Mouse (Mus musculus) spleen, adult 2 months (tissue): Measurements from ENCODE around the gene Lap3.

Source experiments
- CTCF ChIP-seq: fragments of 200-500 bp; IDR thresholded peaks from 2 replicates; pipeline ENCODE4 v1.5.1; 2011; ENCODE audit warnings: mild to moderate bottlenecking, inconsistent platforms; ENCODE audit not compliant: insufficient read depth, insufficient read length, insufficient replicate concordance; ENCODE audit errors: extremely low read depth
- POLR2A ChIP-seq: fragments of 200-500 bp; IDR thresholded peaks from 2 replicates; pipeline ENCODE4 v1.6.1; 2011; ENCODE audit warnings: low read depth, low read length, inconsistent platforms

- TF ChIP-seq POLR2A (no peak), CTCF (no peak)
These were observed 42.0 kb downstream of the Lap3 start for GRCm38 (mm10) chr5:45535177-45535576.
